Mouse (Mus musculus) lung, embryonic 16.5 days (tissue): ENCODE results near the gene Cfap70. TPM values are rescaled to one million over a fixed set of nuclear protein-coding genes. Genes with fewer than 3 reads are reported as not detected.

Experiments used
- ATAC-seq: fragments of 200-750 bp; cut with Nextera tagmentation; 2 replicates; pipeline ENCODE4 v1.8.0; 2017; ENCODE audit warnings: low read depth, mild to moderate bottlenecking, moderate library complexity
- H3K27ac ChIP-seq: fragments of 300-500 bp; sonication (generic); 2 replicates; pipeline ENCODE4 v1.5.1; 2014; ENCODE audit warnings: mild to moderate bottlenecking, control low read depth, low read length
- H3K27me3 ChIP-seq: fragments of 300-500 bp; sonication (generic); 2 replicates; pipeline ENCODE4 v1.6.1; 2014; ENCODE audit warnings: low read depth, low read length, mixed read lengths; ENCODE audit not compliant: control insufficient read depth, insufficient read depth
- H3K36me3 ChIP-seq: fragments of 300-500 bp; sonication (generic); 2 replicates; pipeline ENCODE4 v1.6.1; 2014; ENCODE audit warnings: low read length; ENCODE audit not compliant: control insufficient read depth, insufficient read depth
- H3K4me1 ChIP-seq: fragments of 300-500 bp; sonication (generic); replicated peaks from 2 replicates; pipeline ENCODE4 v1.6.1; 2014; ENCODE audit warnings: low read length, mixed read lengths; ENCODE audit not compliant: control insufficient read depth, insufficient read depth
- H3K4me2 ChIP-seq: fragments of 300-500 bp; sonication (generic); 2 replicates; pipeline ENCODE4 v1.6.1; 2014; ENCODE audit warnings: low read depth, low read length, control low read depth
- H3K4me3 ChIP-seq: fragments of 300-500 bp; sonication (generic); 2 replicates; pipeline ENCODE4 v1.5.1; 2014; ENCODE audit warnings: mild to moderate bottlenecking, low read length, control low read depth
- H3K9ac ChIP-seq: fragments of 300-500 bp; sonication (generic); 2 replicates; pipeline ENCODE4 v1.6.1; 2014; ENCODE audit warnings: low read length, control low read depth
- H3K9me3 ChIP-seq: fragments of 300-500 bp; sonication (generic); 2 replicates; pipeline ENCODE4 v1.6.1; 2016; ENCODE audit warnings: low read length; ENCODE audit not compliant: control insufficient read depth
- WGBS: fragments of 180-500 bp; shearing (Covaris S2); extraction: QIAGEN DNeasy Blood & Tissue Kit; methylation state at CpG from one replicate; pipeline ENCODE4 v1.1.7; 2014; 5-methylcytosine and 5-hydroxymethylcytosine counted together
- polyA plus RNA-seq: library from polyadenylated mRNA; unstranded; fragments of >200 nt; fragmentation: Nextera tagmentation; extraction: Ambion mirVana; gene quantifications from 2 replicates; pipeline ENCODE4 v1.2.1, GENCODE M21; 2015

The Cfap70 gene
- polyA plus RNA-seq, 1 experiment from 2014 or later, result 2.2 TPM

- WGBS, result 10% methylated on average over 7 of the region's 7 CpGs
These were observed 26.8 kb upstream of the Cfap70 start for GRCm38 (mm10) chr14:20478801-20479200.

GRCm38 (mm10) chr14:20478385-20478784 lies 26.4 kb upstream of the Cfap70 start:
- WGBS, result 24% methylated on average over 3 of the region's 3 CpGs

More at GRCm38 (mm10) chr14:20478801-20479200, 26.8 kb upstream of the Cfap70 start:
- H3K4me1 ChIP-seq, result peaks cover 10% of the 10 kb centered on the region; the same call in 1 of the 2 replicates
- H3K27ac ChIP-seq, result peak overlapping the region; percentile 73
- peak overlapping the region; percentile 69 for H3K4me2 ChIP-seq
- no peaks in the 10 kb centered on the region for H3K36me3 ChIP-seq
- H3K9me3 ChIP-seq, result no peaks in the 10 kb centered on the region
- peak overlapping the region; percentile 78 for H3K9ac ChIP-seq
- peak; percentile 46; the same call in 1 of the 2 replicates for ATAC-seq
- peak overlapping the region; percentile 65 for H3K4me3 ChIP-seq
- no peaks in the 10 kb centered on the region for H3K27me3 ChIP-seq

GRCm38 (mm10) chr14:20477261-20478025 lies 25.4 kb upstream of the Cfap70 start:
- Histone ChIP-seq H3K4me3 (no peak overlapping the region), H3K4me1 (peaks cover 10% of the 10 kb centered on the region; the same call in 1 of the 2 replicates), H3K36me3 (0 out of 2 replicates have a peak, but pooled peaks cover 4% of the 10 kb centered on the region), H3K27me3 (no peaks in the 10 kb centered on the region), H3K4me2 (no peak overlapping the region), H3K9ac (no peak overlapping the region), H3K27ac (no peak overlapping the region), H3K9me3 (no peaks in the 10 kb centered on the region)
- 70% methylated on average over 4 of the region's 4 CpGs for WGBS
- ATAC-seq, result no peak

More at GRCm38 (mm10) chr14:20478385-20478784, 26.4 kb upstream of the Cfap70 start:
- no peaks in the 10 kb centered on the region for H3K36me3 ChIP-seq
- no peaks in the 10 kb centered on the region for H3K27me3 ChIP-seq
- ATAC-seq, result no peak
- H3K4me2 ChIP-seq, result peak overlapping the region; percentile 69
- H3K9me3 ChIP-seq, result no peaks in the 10 kb centered on the region
- H3K4me3 ChIP-seq, result peak overlapping the region; percentile 65
- 0 out of 2 replicates have a peak overlapping the region, but pooled peaks have one; percentile 29 for H3K27ac ChIP-seq
- no peak overlapping the region for H3K9ac ChIP-seq
- peaks cover 10% of the 10 kb centered on the region; the same call in 1 of the 2 replicates for H3K4me1 ChIP-seq

GRCm38 (mm10) chr14:20460216-20460615 lies 8.2 kb upstream of the Cfap70 start:
- peaks cover 52% of the 10 kb centered on the region for H3K36me3 ChIP-seq

GRCm38 (mm10) chr14:20458378-20458777 lies 6.4 kb upstream of the Cfap70 start:
- Histone ChIP-seq H3K9me3 (no peaks in the 10 kb centered on the region), H3K4me3 (no peak overlapping the region), H3K4me1 (no peaks in the 10 kb centered on the region), H3K9ac (no peak overlapping the region), H3K27ac (no peak overlapping the region), H3K36me3 (peaks cover 44% of the 10 kb centered on the region), H3K27me3 (no peaks in the 10 kb centered on the region), H3K4me2 (no peak overlapping the region)
- no peak for ATAC-seq
- 94% methylated on average over 9 of the region's 9 CpGs for WGBS

More at GRCm38 (mm10) chr14:20460216-20460615, 8.2 kb upstream of the Cfap70 start:
- 75% methylated on average over 14 of the region's 14 CpGs for WGBS
- Histone ChIP-seq H3K9me3 (no peaks in the 10 kb centered on the region), H3K27me3 (no peaks in the 10 kb centered on the region), H3K4me2 (no peak overlapping the region), H3K27ac (no peak overlapping the region), H3K4me3 (no peak overlapping the region), H3K4me1 (no peaks in the 10 kb centered on the region), H3K9ac (no peak overlapping the region)
- ATAC-seq, result no peak

- no peak overlapping the region for H3K4me3 ChIP-seq
- H3K9me3 ChIP-seq, result no peaks in the 10 kb centered on the region
- no peak overlapping the region for H3K9ac ChIP-seq
- H3K4me1 ChIP-seq, result 0 out of 2 replicates have a peak, but pooled peaks cover 2% of the 10 kb centered on the region
- peaks cover 15% of the 10 kb centered on the region for H3K36me3 ChIP-seq
- no peak overlapping the region for H3K4me2 ChIP-seq
- no peaks in the 10 kb centered on the region for H3K27me3 ChIP-seq
- H3K27ac ChIP-seq, result no peak overlapping the region
- ATAC-seq, result no peak
- 84% methylated on average over 5 of the region's 5 CpGs for WGBS
These were observed 903 bp upstream of the Cfap70 start for GRCm38 (mm10) chr14:20452929-20453328.

- no peak for ATAC-seq
- Histone ChIP-seq H3K4me2 (peak overlapping the region; percentile 67), H3K9ac (peak overlapping the region; percentile 60), H3K27ac (no peak overlapping the region), H3K9me3 (no peaks in the 10 kb centered on the region), H3K27me3 (no peaks in the 10 kb centered on the region), H3K4me1 (peaks cover 2% of the 10 kb centered on the region; the same call in 1 of the 2 replicates), H3K36me3 (peaks cover 8% of the 10 kb centered on the region), H3K4me3 (peak overlapping the region; percentile 55)
- 13% methylated on average over 2 of the region's 2 CpGs for WGBS
These were observed 724 bp downstream of the Cfap70 start for GRCm38 (mm10) chr14:20451302-20451701.

GRCm38 (mm10) chr14:20447209-20447608 lies 4.8 kb downstream of the Cfap70 start:
- H3K4me3 ChIP-seq, result no peak overlapping the region
- no peak overlapping the region for H3K9ac ChIP-seq
- no peaks in the 10 kb centered on the region for H3K27me3 ChIP-seq
- H3K9me3 ChIP-seq, result no peaks in the 10 kb centered on the region
- WGBS, result 35% methylated on average over 12 of the region's 12 CpGs
- H3K4me1 ChIP-seq, result peaks cover 2% of the 10 kb centered on the region; the same call in 1 of the 2 replicates
- no peak overlapping the region for H3K27ac ChIP-seq
- no peak for ATAC-seq
- peak overlapping the region; percentile 12; the same call in 1 of the 2 replicates for H3K4me2 ChIP-seq
- H3K36me3 ChIP-seq, result no peaks in the 10 kb centered on the region

GRCm38 (mm10) chr14:20442252-20442651 lies 9.8 kb downstream of the Cfap70 start:
- ATAC-seq, result no peak
- Histone ChIP-seq H3K27me3 (no peaks in the 10 kb centered on the region), H3K4me2 (no peak overlapping the region), H3K36me3 (no peaks in the 10 kb centered on the region), H3K9me3 (no peaks in the 10 kb centered on the region), H3K4me3 (no peak overlapping the region), H3K9ac (no peak overlapping the region), H3K4me1 (no peaks in the 10 kb centered on the region; the same call in 1 of the 2 replicates), H3K27ac (no peak overlapping the region)
- 43% methylated on average over 17 of the region's 17 CpGs for WGBS
